Mouse (Mus musculus): Measurements from ENCODE around the gene Itpkb. TPM values are rescaled to one million over a fixed set of nuclear protein-coding genes. Genes with fewer than 3 reads are reported as not detected.
"Not testable (repeated sequence)": the region's sequence is repeated elsewhere in the genome, so short reads cannot be mapped to it uniquely, and the experiment has no call there.

Gene Itpkb
- polyA plus RNA-seq, 1 experiment, result 25.7 TPM

GRCm38 (mm10) chr1:180367045-180367619, 36.8 kb downstream of the Itpkb start:
- no peak for DNase-seq (ENCODE audit: low spot score)

GRCm38 (mm10) chr1:180367626-180368025, 37.3 kb downstream of the Itpkb start:
- no peak for DNase-seq (ENCODE audit: low spot score)

GRCm38 (mm10) chr1:180368112-180368511, 37.8 kb downstream of the Itpkb start:
- no peak for DNase-seq (ENCODE audit: low spot score)

- DNase-seq (ENCODE audit: low spot score), result no peak
Observed at GRCm38 (mm10) chr1:180368646-180369045, 38.4 kb downstream of the Itpkb start.

- no peak for DNase-seq (ENCODE audit: low spot score)
Observed at GRCm38 (mm10) chr1:180370858-180371652, 40.8 kb downstream of the Itpkb start.

- DNase-seq (ENCODE audit: low spot score), result not testable (repeated sequence)
Observed at GRCm38 (mm10) chr1:180372258-180372657, 42.0 kb downstream of the Itpkb start.

- no peak for DNase-seq (ENCODE audit: low spot score)
Observed at GRCm38 (mm10) chr1:180376598-180376997, 46.3 kb downstream of the Itpkb start.

- DNase-seq (ENCODE audit: low spot score), result no peak
Observed at GRCm38 (mm10) chr1:180379559-180379958, 49.3 kb downstream of the Itpkb start.

GRCm38 (mm10) chr1:180382358-180382757, 52.1 kb downstream of the Itpkb start:
- DNase-seq (ENCODE audit: low spot score), result no peak

GRCm38 (mm10) chr1:180383884-180384283, 53.6 kb downstream of the Itpkb start:
- DNase-seq (ENCODE audit: low spot score), result no peak

- no peak for DNase-seq (ENCODE audit: low spot score)
Observed at GRCm38 (mm10) chr1:180384486-180384885, 54.2 kb downstream of the Itpkb start.

- no peak for DNase-seq (ENCODE audit: low spot score)
Observed at GRCm38 (mm10) chr1:180385308-180385707, 55.0 kb downstream of the Itpkb start.

GRCm38 (mm10) chr1:180386951-180387749, 56.9 kb downstream of the Itpkb start:
- DNase-seq (ENCODE audit: low spot score), result peak; percentile 94

- DNase-seq (ENCODE audit: low spot score), result no peak
Observed at GRCm38 (mm10) chr1:180387750-180388480, 57.6 kb downstream of the Itpkb start.

- DNase-seq (ENCODE audit: low spot score), result no peak
Observed at GRCm38 (mm10) chr1:180388481-180388880, 58.2 kb downstream of the Itpkb start.

- not testable (repeated sequence) for DNase-seq (ENCODE audit: low spot score)
Observed at GRCm38 (mm10) chr1:180389213-180389760, 59.0 kb downstream of the Itpkb start.

GRCm38 (mm10) chr1:180390321-180390731, 60.0 kb downstream of the Itpkb start:
- DNase-seq (ENCODE audit: low spot score), result no peak

- no peak for DNase-seq (ENCODE audit: low spot score)
Observed at GRCm38 (mm10) chr1:180390746-180391574, 60.7 kb downstream of the Itpkb start.

GRCm38 (mm10) chr1:180391575-180391945, 61.3 kb downstream of the Itpkb start:
- no peak for DNase-seq (ENCODE audit: low spot score)

GRCm38 (mm10) chr1:180392137-180392798, 62.0 kb downstream of the Itpkb start:
- no peak for DNase-seq (ENCODE audit: low spot score)
